Mouse (Mus musculus): ENCODE measurements around the gene Setd3. TPM values are rescaled to one million over a fixed set of nuclear protein-coding genes. Genes with fewer than 3 reads are reported as not detected.

The Setd3 gene
- 75.8 and 75.9 TPM in 2 replicates for polyA plus RNA-seq (2015; fragmentation: Nextera tagmentation; extraction: Ambion mirVana)

GRCm38 (mm10) chr12:108179246-108179320 is at the start of gene Setd3:
Setd3 (minus strand) TSS chr12:108179314.
- Histone ChIP-seq H3K9ac (ENCODE audit: low read length) (peak within 1 kb of the TSS; percentile 99), H3K4me2 (ENCODE audit: low read depth, low read length) (peak within 1 kb of the TSS; percentile 78), H3K27me3 (ENCODE audit: control insufficient read depth, insufficient read depth, low read length) (no peaks in the 10 kb centered on the region), H3K27ac (ENCODE audit: low read length) (peak within 1 kb of the TSS; percentile 95), H3K4me3 (ENCODE audit: low read length) (peak within 1 kb of the TSS; percentile 98), H3K9me3 (replicated peaks; ENCODE audit: control insufficient read depth, low read length) (no peaks in the 10 kb centered on the region), H3K36me3 (ENCODE audit: control insufficient read depth, insufficient read depth) (peaks cover 7% of the 10 kb centered on the region; the same call in 1 of the 2 replicates), H3K4me1 (ENCODE audit: control insufficient read depth, insufficient read depth, low read length) (peaks cover 23% of the 10 kb centered on the region)
- no peak for ATAC-seq (replicated peaks; ENCODE audit: extremely low read depth, insufficient read depth, low FRiP score)
- WGBS = 0% methylated on average over 9 of the region's 9 CpGs

GRCm38 (mm10) chr12:108227527-108227926 is 48.4 kb upstream of the Setd3 start:
- 67% methylated on average over 16 of the region's 16 CpGs for WGBS
- Histone ChIP-seq H3K4me2 (ENCODE audit: low read depth, low read length) (no peak overlapping the region), H3K27ac (ENCODE audit: low read length) (no peak overlapping the region), H3K9ac (ENCODE audit: low read length) (no peak overlapping the region), H3K9me3 (replicated peaks; ENCODE audit: control insufficient read depth, low read length) (no peaks in the 10 kb centered on the region), H3K4me3 (ENCODE audit: low read length) (no peak overlapping the region), H3K27me3 (ENCODE audit: control insufficient read depth, insufficient read depth, low read length) (no peaks in the 10 kb centered on the region), H3K4me1 (ENCODE audit: control insufficient read depth, insufficient read depth, low read length) (peaks cover 48% of the 10 kb centered on the region), H3K36me3 (ENCODE audit: control insufficient read depth, insufficient read depth) (no peaks in the 10 kb centered on the region)
- ATAC-seq (replicated peaks; ENCODE audit: extremely low read depth, insufficient read depth, low FRiP score) = no peak

- 85% methylated on average over 12 of the region's 12 CpGs for WGBS
- no peaks in the 10 kb centered on the region for H3K9me3 ChIP-seq (replicated peaks; ENCODE audit: control insufficient read depth, low read length)
- H3K27ac ChIP-seq (ENCODE audit: low read length) = no peak overlapping the region
- ATAC-seq (replicated peaks; ENCODE audit: extremely low read depth, insufficient read depth, low FRiP score) = no peak
- H3K4me2 ChIP-seq (ENCODE audit: low read depth, low read length) = no peak overlapping the region
- peaks cover 48% of the 10 kb centered on the region for H3K4me1 ChIP-seq (ENCODE audit: control insufficient read depth, insufficient read depth, low read length)
- no peaks in the 10 kb centered on the region for H3K36me3 ChIP-seq (ENCODE audit: control insufficient read depth, insufficient read depth)
- H3K4me3 ChIP-seq (ENCODE audit: low read length) = no peak overlapping the region
- no peak overlapping the region for H3K9ac ChIP-seq (ENCODE audit: low read length)
- no peaks in the 10 kb centered on the region for H3K27me3 ChIP-seq (ENCODE audit: control insufficient read depth, insufficient read depth, low read length)
Measured at GRCm38 (mm10) chr12:108226941-108227340, 47.8 kb upstream of the Setd3 start.

GRCm38 (mm10) chr12:108226216-108226615 is 47.1 kb upstream of the Setd3 start:
- no peak overlapping the region for H3K27ac ChIP-seq (ENCODE audit: low read length)
- H3K9ac ChIP-seq (ENCODE audit: low read length) = peak overlapping the region; percentile 21; the same call in 1 of the 2 replicates
- H3K27me3 ChIP-seq (ENCODE audit: control insufficient read depth, insufficient read depth, low read length) = no peaks in the 10 kb centered on the region
- no peak for ATAC-seq (replicated peaks; ENCODE audit: extremely low read depth, insufficient read depth, low FRiP score)
- no peaks in the 10 kb centered on the region for H3K36me3 ChIP-seq (ENCODE audit: control insufficient read depth, insufficient read depth)
- no peak overlapping the region for H3K4me3 ChIP-seq (ENCODE audit: low read length)
- H3K4me1 ChIP-seq (ENCODE audit: control insufficient read depth, insufficient read depth, low read length) = peaks cover 44% of the 10 kb centered on the region
- H3K9me3 ChIP-seq (replicated peaks; ENCODE audit: control insufficient read depth, low read length) = no peaks in the 10 kb centered on the region
- H3K4me2 ChIP-seq (ENCODE audit: low read depth, low read length) = no peak overlapping the region
- 79% methylated on average over 13 of the region's 13 CpGs for WGBS

GRCm38 (mm10) chr12:108225781-108226180 is 46.7 kb upstream of the Setd3 start:
- 48% methylated on average over 7 of the region's 7 CpGs for WGBS
- ATAC-seq (replicated peaks; ENCODE audit: extremely low read depth, insufficient read depth, low FRiP score) = no peak; the same call in 1 of the 2 replicates
- Histone ChIP-seq H3K9me3 (replicated peaks; ENCODE audit: control insufficient read depth, low read length) (no peaks in the 10 kb centered on the region), H3K4me3 (ENCODE audit: low read length) (no peak overlapping the region), H3K27me3 (ENCODE audit: control insufficient read depth, insufficient read depth, low read length) (no peaks in the 10 kb centered on the region), H3K9ac (ENCODE audit: low read length) (peak overlapping the region; percentile 21; the same call in 1 of the 2 replicates), H3K4me1 (ENCODE audit: control insufficient read depth, insufficient read depth, low read length) (peaks cover 43% of the 10 kb centered on the region), H3K4me2 (ENCODE audit: low read depth, low read length) (no peak overlapping the region), H3K27ac (ENCODE audit: low read length) (no peak overlapping the region), H3K36me3 (ENCODE audit: control insufficient read depth, insufficient read depth) (no peaks in the 10 kb centered on the region)

GRCm38 (mm10) chr12:108223357-108223756 is 44.2 kb upstream of the Setd3 start:
- no peak overlapping the region for H3K4me2 ChIP-seq (ENCODE audit: low read depth, low read length)
- no peaks in the 10 kb centered on the region for H3K27me3 ChIP-seq (ENCODE audit: control insufficient read depth, insufficient read depth, low read length)
- no peak overlapping the region for H3K4me3 ChIP-seq (ENCODE audit: low read length)
- H3K9me3 ChIP-seq (replicated peaks; ENCODE audit: control insufficient read depth, low read length) = no peaks in the 10 kb centered on the region
- ATAC-seq (replicated peaks; ENCODE audit: extremely low read depth, insufficient read depth, low FRiP score) = no peak
- 47% methylated on average over 7 of the region's 8 CpGs for WGBS
- no peak overlapping the region for H3K27ac ChIP-seq (ENCODE audit: low read length)
- no peak overlapping the region for H3K9ac ChIP-seq (ENCODE audit: low read length)
- H3K4me1 ChIP-seq (ENCODE audit: control insufficient read depth, insufficient read depth, low read length) = peaks cover 40% of the 10 kb centered on the region
- no peaks in the 10 kb centered on the region for H3K36me3 ChIP-seq (ENCODE audit: control insufficient read depth, insufficient read depth)

- WGBS = 88% methylated on average over 7 of the region's 7 CpGs
- no peaks in the 10 kb centered on the region for H3K27me3 ChIP-seq (ENCODE audit: control insufficient read depth, insufficient read depth, low read length)
- no peak overlapping the region for H3K4me2 ChIP-seq (ENCODE audit: low read depth, low read length)
- no peak overlapping the region for H3K4me3 ChIP-seq (ENCODE audit: low read length)
- ATAC-seq (replicated peaks; ENCODE audit: extremely low read depth, insufficient read depth, low FRiP score) = no peak
- H3K36me3 ChIP-seq (ENCODE audit: control insufficient read depth, insufficient read depth) = no peaks in the 10 kb centered on the region
- H3K27ac ChIP-seq (ENCODE audit: low read length) = no peak overlapping the region
- no peak overlapping the region for H3K9ac ChIP-seq (ENCODE audit: low read length)
- no peaks in the 10 kb centered on the region for H3K9me3 ChIP-seq (replicated peaks; ENCODE audit: control insufficient read depth, low read length)
- peaks cover 36% of the 10 kb centered on the region for H3K4me1 ChIP-seq (ENCODE audit: control insufficient read depth, insufficient read depth, low read length)
Measured at GRCm38 (mm10) chr12:108221712-108222111, 42.6 kb upstream of the Setd3 start.

GRCm38 (mm10) chr12:108221206-108221605 is 42.1 kb upstream of the Setd3 start:
- no peaks in the 10 kb centered on the region for H3K9me3 ChIP-seq (replicated peaks; ENCODE audit: control insufficient read depth, low read length)
- H3K27me3 ChIP-seq (ENCODE audit: control insufficient read depth, insufficient read depth, low read length) = no peaks in the 10 kb centered on the region
- H3K36me3 ChIP-seq (ENCODE audit: control insufficient read depth, insufficient read depth) = no peaks in the 10 kb centered on the region
- 36% methylated on average over 10 of the region's 10 CpGs for WGBS
- no peak overlapping the region for H3K9ac ChIP-seq (ENCODE audit: low read length)
- H3K4me3 ChIP-seq (ENCODE audit: low read length) = no peak overlapping the region
- no peak overlapping the region for H3K27ac ChIP-seq (ENCODE audit: low read length)
- no peak overlapping the region for H3K4me2 ChIP-seq (ENCODE audit: low read depth, low read length)
- ATAC-seq (replicated peaks; ENCODE audit: extremely low read depth, insufficient read depth, low FRiP score) = no peak
- peaks cover 35% of the 10 kb centered on the region for H3K4me1 ChIP-seq (ENCODE audit: control insufficient read depth, insufficient read depth, low read length)

- Histone ChIP-seq H3K4me1 (ENCODE audit: control insufficient read depth, insufficient read depth, low read length) (peaks cover 29% of the 10 kb centered on the region), H3K27ac (ENCODE audit: low read length) (no peak overlapping the region)
- ATAC-seq (replicated peaks; ENCODE audit: extremely low read depth, insufficient read depth, low FRiP score) = no peak
Measured at GRCm38 (mm10) chr12:108220621-108221020, 41.5 kb upstream of the Setd3 start.

More at GRCm38 (mm10) chr12:108220621-108221020, 41.5 kb upstream of the Setd3 start:
- H3K4me2 ChIP-seq (ENCODE audit: low read depth, low read length) = no peak overlapping the region
- no peak overlapping the region for H3K9ac ChIP-seq (ENCODE audit: low read length)
- no peaks in the 10 kb centered on the region for H3K27me3 ChIP-seq (ENCODE audit: control insufficient read depth, insufficient read depth, low read length)
- no peaks in the 10 kb centered on the region for H3K36me3 ChIP-seq (ENCODE audit: control insufficient read depth, insufficient read depth)
- H3K9me3 ChIP-seq (replicated peaks; ENCODE audit: control insufficient read depth, low read length) = no peaks in the 10 kb centered on the region
- 71% methylated on average over 12 of the region's 12 CpGs for whole genome bisulfite sequencing
- H3K4me3 ChIP-seq (ENCODE audit: low read length) = no peak overlapping the region
